Mouse (Mus musculus) liver, embryonic 14.5 days (tissue): ENCODE data around the gene Erv3. TPM values are rescaled to one million over a fixed set of nuclear protein-coding genes. Genes with fewer than 3 reads are reported as not detected.
A peak's percentile ranks its signal among the peaks of the same experiment; 100 is the strongest.

Experiments used
- ATAC-seq: fragments of 200-750 bp; cut with Nextera tagmentation; 2 replicates; pipeline ENCODE4 v1.8.0; 2017; ENCODE audit warnings: moderate number of reproducible peaks, mild to moderate bottlenecking, moderate library complexity; ENCODE audit not compliant: insufficient read depth
- DNase-seq, 3 experiments: peaks; one replicate each; pipeline ENCODE4 v3.0.0-alpha.2; 2012 to 2013; ENCODE audit warnings: low read depth in 3 of 3, low spot score in 3 of 3
- H3K27ac ChIP-seq: fragments of 300-500 bp; sonication (generic); 2 replicates; pipeline ENCODE4 v1.5.1; 2014; ENCODE audit warnings: moderate library complexity, mild to moderate bottlenecking, control low read depth, inconsistent platforms
- H3K27me3 ChIP-seq: fragments of 300-500 bp; sonication (generic); 2 replicates; pipeline ENCODE4 v1.6.1; 2014; ENCODE audit warnings: mild to moderate bottlenecking, low read length, moderate library complexity; ENCODE audit not compliant: control insufficient read depth, insufficient read depth
- H3K36me3 ChIP-seq: fragments of 300-500 bp; sonication (generic); replicated peaks from 2 replicates; pipeline ENCODE4 v1.6.1; 2014; ENCODE audit warnings: low read depth; ENCODE audit not compliant: control insufficient read depth, insufficient read depth
- H3K4me1 ChIP-seq, 2 experiments: fragments of 200-500 bp in 1 of 2; fragments of 300-500 bp in 1 of 2; sonication (generic) in 1 of 2; replicated peaks; 2 replicates each; pipeline ENCODE4 v1.6.1; 2012 to 2014; ENCODE audit warnings: antibody characterized with exemption in 1 of 2, inconsistent platforms in 1 of 2, low read length in 1 of 2; ENCODE audit not compliant: control insufficient read depth in 2 of 2, insufficient read depth in 2 of 2
- H3K4me2 ChIP-seq: fragments of 300-500 bp; sonication (generic); 2 replicates; pipeline ENCODE4 v1.6.1; 2014; ENCODE audit warnings: low read depth, mild to moderate bottlenecking, control low read depth, moderate library complexity
- H3K4me3 ChIP-seq, 2 experiments: fragments of 200-500 bp in 1 of 2; fragments of 300-500 bp in 1 of 2; sonication (generic) in 1 of 2; 2 replicates each; pipeline ENCODE4 v1.5.1; 2012 to 2014; ENCODE audit warnings: low read depth in 2 of 2, low read length in 2 of 2, mild to moderate bottlenecking in 2 of 2, control low read depth in 1 of 2, inconsistent platforms in 1 of 2, moderate library complexity in 1 of 2; ENCODE audit not compliant: insufficient read depth in 1 of 2
- H3K9ac ChIP-seq: fragments of 300-500 bp; sonication (generic); replicated peaks from 2 replicates; pipeline ENCODE4 v1.6.1; 2014; ENCODE audit warnings: mild to moderate bottlenecking, control low read depth, moderate library complexity
- H3K9me3 ChIP-seq: fragments of 300-500 bp; sonication (generic); 2 replicates; pipeline ENCODE4 v1.6.1; 2016; ENCODE audit warnings: low read length, mixed read lengths; ENCODE audit not compliant: control insufficient read depth
- CTCF ChIP-seq: IDR thresholded peaks from 2 replicates; pipeline ENCODE4 v1.5.1; 2016; ENCODE audit warnings: antibody characterized with exemption, low read depth, control low read depth
- EP300 ChIP-seq: IDR thresholded peaks from 2 replicates; pipeline ENCODE4 v1.6.1; 2016; ENCODE audit warnings: antibody characterized with exemption, low read depth
- WGBS: fragments of 180-500 bp; shearing (Covaris S2); extraction: QIAGEN DNeasy Blood & Tissue Kit; methylation state at CpG from one replicate; pipeline ENCODE4 v1.1.7; 2014; ENCODE audit not compliant: insufficient replicate concordance; 5-methylcytosine and 5-hydroxymethylcytosine counted together
- polyA plus RNA-seq, 2 experiments: library from polyadenylated mRNA; depleted of rRNA in 1 of 2; stranded (reverse) in 1 of 2; unstranded in 1 of 2; fragments of >200 nt; fragmentation: Nextera tagmentation in 1 of 2; extraction: Ambion mirVana in 1 of 2; gene quantifications; 2 replicates each; pipeline versions ENCODE4 v1.2.1 to v1.2.3; 2012 to 2014

Erv3 gene
- polyA plus RNA-seq, 2 experiments: 0.01 TPM; not detected in 1

DNA sequence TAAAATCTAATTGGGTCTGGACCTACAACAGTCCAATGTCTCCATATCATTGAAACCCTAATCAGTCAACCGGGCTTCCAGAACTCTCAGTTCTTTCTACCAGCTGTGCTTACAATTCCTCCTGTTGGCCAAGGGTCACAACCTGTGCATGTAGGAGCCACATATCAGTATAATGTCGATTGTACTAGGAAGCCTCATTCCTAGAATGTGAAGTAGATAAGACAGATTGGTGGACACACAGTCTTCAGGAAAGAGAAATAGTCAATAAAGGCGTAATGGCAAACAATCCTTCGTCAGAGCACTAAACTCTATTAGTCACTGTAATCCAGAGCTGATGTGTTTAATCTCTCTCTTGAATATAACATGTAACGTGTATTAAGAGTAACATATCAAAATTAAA lies 9.4 kb upstream of the Erv3 start:
- no peak for DNase-seq
- no peak for ATAC-seq
- Histone ChIP-seq H3K9me3 (no peaks in the 10 kb centered on the region), H3K4me1 (peaks cover 7% of the 10 kb centered on the region in 2 experiments; a peak in 3 of 4 replicates), H3K4me2 (no peak overlapping the region), H3K9ac (no peak overlapping the region), H3K36me3 (no peaks in the 10 kb centered on the region), H3K27me3 (no peaks in the 10 kb centered on the region), H3K4me3 (no peak overlapping the region), H3K27ac (no peak overlapping the region)
- TF ChIP-seq EP300 (no peak), CTCF (no peak)
- WGBS: 64% methylated on average over 5 of the region's 5 CpGs

DNA sequence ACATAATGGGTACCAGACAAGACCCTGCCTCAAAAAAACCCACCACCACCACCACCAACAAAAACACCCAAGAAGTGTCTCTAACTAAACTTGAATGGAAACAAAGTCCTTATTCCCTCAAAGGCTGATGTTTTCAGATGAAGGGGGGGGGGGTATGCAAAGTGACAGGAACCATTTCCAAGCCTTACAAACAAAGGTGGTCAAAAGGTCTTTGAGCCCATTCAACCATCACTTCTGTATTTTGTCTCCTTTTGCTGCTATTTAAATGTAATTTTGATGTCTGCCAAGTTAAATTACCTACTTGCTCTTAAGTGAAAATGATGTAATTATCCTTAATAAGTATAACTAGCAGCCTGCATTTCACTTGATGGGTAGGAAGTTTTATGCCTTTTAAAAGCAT lies 7.1 kb upstream of the Erv3 start:
- Histone ChIP-seq H3K4me3 (no peak overlapping the region), H3K36me3 (no peaks in the 10 kb centered on the region), H3K27ac (no peak overlapping the region), H3K4me2 (no peak overlapping the region), H3K9ac (no peak overlapping the region), H3K4me1 (peaks cover 12 to 13% of the 10 kb centered on the region in 2 experiments; a peak in 3 of 4 replicates), H3K9me3 (no peaks in the 10 kb centered on the region), H3K27me3 (no peaks in the 10 kb centered on the region)
- ATAC-seq: no peak
- TF ChIP-seq EP300 (no peak), CTCF (no peak)
- DNase-seq: no peak

DNA sequence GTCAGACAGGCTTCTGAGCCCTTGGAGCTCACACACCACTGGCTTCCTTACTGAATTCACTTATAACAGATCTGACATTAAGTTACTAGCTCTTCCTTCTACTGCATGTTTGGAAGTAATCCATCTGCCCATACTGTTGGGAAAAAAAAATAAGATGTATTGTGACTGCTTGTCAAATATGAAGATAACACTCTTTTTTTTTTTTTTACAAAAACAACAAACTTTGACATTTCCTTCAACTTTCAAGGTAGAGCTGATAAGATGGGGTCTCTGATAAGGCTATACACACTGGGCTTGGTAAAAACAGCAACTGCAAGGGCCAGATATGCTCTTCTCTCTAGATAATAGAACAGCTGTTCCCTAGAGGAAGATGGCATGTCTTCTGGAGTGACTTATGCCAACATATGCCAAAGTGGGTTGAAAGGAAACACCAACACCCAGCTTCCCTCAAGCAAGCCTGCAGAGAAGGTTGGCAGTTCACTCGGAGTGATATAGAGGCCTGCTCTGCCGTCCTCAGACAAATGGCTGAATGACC lies 4.8 kb upstream of the Erv3 start:
- no peak overlapping the region for H3K4me2 ChIP-seq
- peaks cover 12 to 13% of the 10 kb centered on the region in 2 experiments; a peak in 3 of 4 replicates for H3K4me1 ChIP-seq
- H3K4me3 ChIP-seq: no peak overlapping the region
- ATAC-seq (peak; percentile 76), DNase-seq (peak in 2 of 3 experiments; percentile 45 to 55)
- TF ChIP-seq CTCF: no peak
- TF ChIP-seq EP300: peak; percentile 72
- H3K27ac ChIP-seq: no peak overlapping the region
- WGBS: 44% methylated on average over 2 of the region's 2 CpGs
- no peaks in the 10 kb centered on the region for H3K36me3 ChIP-seq
- no peaks in the 10 kb centered on the region for H3K27me3 ChIP-seq
- H3K9me3 ChIP-seq: no peaks in the 10 kb centered on the region
- no peak overlapping the region for H3K9ac ChIP-seq

DNA sequence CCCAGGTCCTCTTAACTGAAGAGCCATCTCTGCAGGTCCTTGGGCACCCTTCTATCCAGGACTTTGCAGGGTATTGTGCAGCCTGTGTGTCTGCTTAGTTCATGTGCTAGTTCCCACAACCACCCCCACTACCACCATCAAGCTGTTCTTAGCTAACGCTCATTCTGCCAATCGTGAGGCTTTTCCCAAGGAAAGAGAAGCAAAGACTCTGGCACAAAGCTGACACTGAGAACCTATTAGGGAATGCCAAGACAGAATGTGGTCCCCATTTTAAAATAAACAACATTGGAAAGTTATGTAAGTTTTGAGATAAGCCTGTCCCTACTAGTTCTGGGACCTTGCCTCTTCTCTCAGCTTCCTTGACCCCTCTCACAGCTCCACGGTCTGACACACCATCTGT lies 3.9 kb upstream of the Erv3 start:
- Histone ChIP-seq H3K9me3 (no peaks in the 10 kb centered on the region), H3K4me2 (no peak overlapping the region), H3K27me3 (no peaks in the 10 kb centered on the region), H3K4me1 (peaks cover 12 to 13% of the 10 kb centered on the region in 2 experiments; a peak in 3 of 4 replicates), H3K36me3 (no peaks in the 10 kb centered on the region), H3K9ac (no peak overlapping the region), H3K27ac (no peak overlapping the region), H3K4me3 (no peak overlapping the region)
- ATAC-seq (no peak), DNase-seq (no peak)
- no peak for TF ChIP-seq EP300
- TF ChIP-seq CTCF: no peak
- WGBS: 45% methylated on average over 3 of the region's 3 CpGs

DNA sequence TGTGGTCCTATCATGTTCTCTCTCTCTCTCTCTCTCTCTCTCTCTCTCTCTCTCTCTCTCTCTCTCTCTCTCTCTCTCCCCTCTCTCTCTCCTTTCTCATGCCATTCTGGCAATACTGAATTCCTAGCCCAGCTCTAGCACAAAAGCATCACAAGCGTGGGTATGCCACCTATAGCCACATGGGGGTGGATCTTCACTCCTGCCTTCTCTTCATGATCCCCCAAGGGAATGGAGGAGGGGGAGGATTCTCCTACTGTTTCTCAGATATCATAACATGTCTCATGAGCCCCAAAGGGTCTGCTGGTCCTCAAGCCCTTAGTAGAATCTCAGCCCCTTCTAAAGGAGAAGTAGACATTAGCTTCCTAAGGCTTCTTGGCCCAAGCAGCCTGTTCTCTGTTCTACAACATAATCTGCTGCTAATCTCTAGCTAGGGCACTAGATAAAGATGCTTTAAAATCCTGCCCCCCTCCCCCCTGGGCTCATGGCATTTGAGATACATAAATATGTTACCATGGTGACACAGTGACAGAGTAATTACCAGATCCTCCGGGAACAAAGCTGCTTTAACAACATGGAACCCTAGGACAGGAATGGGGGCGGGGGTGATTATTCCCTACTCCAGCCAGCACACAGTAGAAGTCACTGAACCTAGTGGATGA lies 3.2 kb upstream of the Erv3 start:
- Histone ChIP-seq H3K36me3 (no peaks in the 10 kb centered on the region), H3K27ac (no peak overlapping the region), H3K4me1 (peaks cover 12 to 13% of the 10 kb centered on the region in 2 experiments; a peak in 3 of 4 replicates), H3K27me3 (no peaks in the 10 kb centered on the region), H3K9ac (no peak overlapping the region), H3K4me2 (no peak overlapping the region), H3K4me3 (no peak overlapping the region), H3K9me3 (no peaks in the 10 kb centered on the region)
- ATAC-seq (no peak), DNase-seq (no peak)
- no peak for TF ChIP-seq CTCF
- TF ChIP-seq EP300: no peak
- WGBS: 59% methylated on average over 3 of the region's 3 CpGs
